Mouse (Mus musculus) activated CD4-positive, CD25-positive, alpha-beta regulatory T cell, adult 4 months (primary cell): ENCODE results near the gene Olfr1303. TPM values are rescaled to one million over a fixed set of nuclear protein-coding genes. Genes with fewer than 3 reads are reported as not detected.

Source experiments
- ATAC-seq: one replicate; pipeline ENCODE4 v1.8.0; 2017
- polyA plus RNA-seq, 2 experiments: library from polyadenylated mRNA; unstranded; fragments of 100-300 nt; shearing (Covaris generic); gene quantifications; one replicate each; pipeline ENCODE4 v1.2.1; 2017

Olfr1303 gene
- polyA plus RNA-seq = not detected

- no peak for ATAC-seq
Measured at GRCm38 (mm10) chr2:111820240-111820639, at the start of gene Olfr1303. Gene Olfr1303 (minus strand): TSS chr2:111820340.

- ATAC-seq = no peak
Measured at GRCm38 (mm10) chr2:111812936-111813335, 7.2 kb downstream of the Olfr1303 start.

DNA sequence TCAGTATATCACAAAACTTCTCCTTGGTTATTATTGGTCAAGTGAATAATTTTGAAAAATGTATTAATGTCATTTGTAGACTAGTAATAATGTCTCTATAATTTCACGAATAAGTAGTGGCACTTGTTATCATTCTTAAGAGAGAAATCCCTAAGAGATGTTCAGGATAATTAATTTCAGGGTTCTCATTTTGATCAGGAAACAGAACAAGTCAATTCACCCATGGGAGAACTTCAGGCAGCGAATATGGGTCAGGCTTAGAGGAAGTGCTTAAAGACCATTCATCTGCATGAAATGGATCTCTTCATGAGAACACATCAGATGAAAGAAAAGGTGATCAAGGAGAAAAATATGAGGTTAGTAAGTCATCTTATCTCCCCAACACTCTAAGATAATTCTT, 43.0 kb downstream of the Olfr1303 start, which contains the start of gene Olfr1302:
Olfr1302 (plus strand) TSS at position 301 of the 400 bp plus-strand sequence.
- no peak for ATAC-seq

Other genes with a start within 250 kb of the Olfr1303 start
- under 1 TPM in 1 of 2 experiments, not detected in 1; 0.11 TPM for gene Olfr1297, start 193.8 kb downstream of the Olfr1303 start, polyA plus RNA-seq
- not detected for gene Olfr1298, start 171.1 kb downstream of the Olfr1303 start, polyA plus RNA-seq
- gene Olfr1299, start 158.9 kb downstream of the Olfr1303 start, polyA plus RNA-seq = not detected
- gene Olfr1301, start 69.3 kb downstream of the Olfr1303 start, polyA plus RNA-seq = not detected
- not detected for gene Olfr1302, start 42.9 kb downstream of the Olfr1303 start, polyA plus RNA-seq
- not detected for gene Olfr1305, start 56.8 kb upstream of the Olfr1303 start, polyA plus RNA-seq
- not detected for gene Olfr1306, start 95.9 kb upstream of the Olfr1303 start, polyA plus RNA-seq
- under 1 TPM in 1 of 2 experiments, not detected in 1; 0.08 TPM for gene Olfr1307, start 129.1 kb upstream of the Olfr1303 start, polyA plus RNA-seq
- gene Olfr1308, start 144.6 kb upstream of the Olfr1303 start, polyA plus RNA-seq = not detected
- not detected for gene Olfr1309, start 169.9 kb upstream of the Olfr1303 start, polyA plus RNA-seq
- gene Olfr1310, start 192.4 kb upstream of the Olfr1303 start, polyA plus RNA-seq = not detected
- gene Olfr1311, start 204.1 kb upstream of the Olfr1303 start, polyA plus RNA-seq = not detected
- gene Olfr1312, start 229.9 kb upstream of the Olfr1303 start, polyA plus RNA-seq = under 1 TPM in 1 of 2 experiments, not detected in 1; 0.08 TPM